Mouse (Mus musculus) cerebellum, adult 2 months (tissue): ENCODE results near the gene Hist1h1d. TPM values are rescaled to one million over a fixed set of nuclear protein-coding genes. Genes with fewer than 3 reads are reported as not detected.
A peak's percentile ranks its signal among the peaks of the same experiment; 100 is the strongest.
"Not testable (repeated sequence)": the region's sequence is repeated elsewhere in the genome, so short reads cannot be mapped to it uniquely, and the experiment has no call there.

Experiments
- DNase-seq, 2 experiments: peaks; one replicate each; pipeline ENCODE4 v3.0.0; 2021
- H3K27ac ChIP-seq: fragments of 200-500 bp; 2 replicates; pipeline ENCODE4 v1.5.1; 2012; ENCODE audit warnings: low read length, control low read depth, inconsistent platforms; ENCODE audit not compliant: insufficient read depth
- H3K27me3 ChIP-seq: fragments of 200-500 bp; 2 replicates; pipeline ENCODE4 v1.6.1; 2012; ENCODE audit warnings: inconsistent platforms, mild to moderate bottlenecking, low read length, moderate library complexity; ENCODE audit not compliant: control insufficient read depth, insufficient read depth
- H3K4me1 ChIP-seq: fragments of 200-500 bp; 2 replicates; pipeline ENCODE4 v1.6.1; 2011; ENCODE audit warnings: low read length; ENCODE audit not compliant: control insufficient read depth, insufficient read depth
- H3K4me3 ChIP-seq: fragments of 200-500 bp; replicated peaks from 2 replicates; pipeline ENCODE3; 2011; ENCODE audit warnings: mild to moderate bottlenecking, low read depth, low read length, control low read depth; ENCODE audit not compliant: insufficient read depth
- CTCF ChIP-seq: fragments of 200-500 bp; IDR thresholded peaks from 2 replicates; pipeline ENCODE4 v1.5.1; 2011; ENCODE audit warnings: low read depth, mild to moderate bottlenecking, control low read depth, low read length, moderate library complexity, borderline replicate concordance; ENCODE audit not compliant: insufficient read depth
- POLR2A ChIP-seq: fragments of 200-500 bp; IDR thresholded peaks from 2 replicates; pipeline ENCODE4 v1.6.1; 2011; ENCODE audit warnings: low read length, control low read depth, borderline replicate concordance; ENCODE audit not compliant: insufficient read depth
- WGBS: fragments of 180-500 bp; shearing (Covaris S2); methylation state at CpG from one replicate; pipeline ENCODE4 v1.1.7; 2018; 5-methylcytosine and 5-hydroxymethylcytosine counted together
- polyA plus RNA-seq: library from polyadenylated mRNA; depleted of rRNA; stranded (reverse); fragments of >200 nt; gene quantifications from 2 replicates; pipeline ENCODE4 v1.2.3, GENCODE M21; 2012

The Hist1h1d gene
- polyA plus RNA-seq, 1 experiment = 0.05 TPM

DNA sequence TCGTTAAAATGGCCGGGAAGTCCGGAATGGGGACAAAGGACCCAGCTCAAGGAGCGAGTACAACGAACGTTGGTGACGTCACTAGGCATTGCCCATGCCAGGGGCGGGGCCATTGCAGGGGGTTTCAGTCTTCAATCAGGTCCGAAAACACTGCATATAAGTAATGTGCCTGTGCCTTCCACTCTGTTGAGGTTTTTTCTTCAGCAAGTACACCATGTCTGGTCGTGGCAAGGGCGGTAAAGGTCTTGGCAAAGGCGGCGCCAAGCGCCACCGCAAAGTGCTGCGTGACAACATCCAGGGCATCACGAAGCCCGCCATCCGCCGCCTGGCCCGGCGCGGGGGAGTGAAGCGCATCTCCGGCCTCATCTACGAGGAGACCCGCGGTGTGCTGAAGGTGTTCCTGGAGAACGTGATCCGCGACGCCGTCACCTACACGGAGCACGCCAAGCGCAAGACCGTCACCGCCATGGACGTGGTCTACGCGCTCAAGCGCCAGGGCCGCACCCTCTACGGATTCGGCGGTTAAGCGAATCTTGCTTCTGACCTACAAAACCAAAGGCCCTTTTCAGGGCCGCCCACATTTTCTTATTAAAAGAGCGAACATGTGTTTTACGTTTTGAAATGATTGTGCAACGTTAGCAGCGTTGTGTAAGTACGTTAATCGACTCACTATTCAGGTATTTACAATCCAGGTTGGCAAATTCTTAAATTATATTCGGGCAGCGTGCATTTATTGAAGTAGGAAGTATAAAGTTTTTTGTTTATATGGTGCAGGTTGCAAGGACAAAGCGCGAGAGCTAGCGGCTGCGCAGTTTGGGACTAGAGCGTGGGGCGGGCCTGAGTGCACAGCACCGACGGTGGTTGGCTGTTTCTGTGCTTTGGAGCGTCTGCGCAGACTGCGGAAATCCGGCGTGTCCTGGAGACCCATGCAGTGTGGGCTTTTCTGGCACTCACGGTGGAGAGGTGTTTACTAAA, 21.9 kb upstream of the Hist1h1d start, which contains the start of gene Hist1h4h:
Gene Hist1h4h, plus strand, starts transcription at position 150 of the 975 bp plus-strand sequence.
- H3K27me3 ChIP-seq = no peaks in the 10 kb centered on the region
- TF ChIP-seq POLR2A = peak; percentile 98
- TF ChIP-seq CTCF = no peak
- H3K4me3 ChIP-seq = peak within 1 kb of the TSS; percentile 64
- H3K27ac ChIP-seq = peak within 1 kb of the TSS; percentile 94
- H3K4me1 ChIP-seq = peaks cover 4% of the 10 kb centered on the region; the same call in 1 of the 2 replicates
- under 1% methylated on average over 63 of the region's 70 CpGs for WGBS
- DNase-seq = peak; percentile 98 to 99

DNA sequence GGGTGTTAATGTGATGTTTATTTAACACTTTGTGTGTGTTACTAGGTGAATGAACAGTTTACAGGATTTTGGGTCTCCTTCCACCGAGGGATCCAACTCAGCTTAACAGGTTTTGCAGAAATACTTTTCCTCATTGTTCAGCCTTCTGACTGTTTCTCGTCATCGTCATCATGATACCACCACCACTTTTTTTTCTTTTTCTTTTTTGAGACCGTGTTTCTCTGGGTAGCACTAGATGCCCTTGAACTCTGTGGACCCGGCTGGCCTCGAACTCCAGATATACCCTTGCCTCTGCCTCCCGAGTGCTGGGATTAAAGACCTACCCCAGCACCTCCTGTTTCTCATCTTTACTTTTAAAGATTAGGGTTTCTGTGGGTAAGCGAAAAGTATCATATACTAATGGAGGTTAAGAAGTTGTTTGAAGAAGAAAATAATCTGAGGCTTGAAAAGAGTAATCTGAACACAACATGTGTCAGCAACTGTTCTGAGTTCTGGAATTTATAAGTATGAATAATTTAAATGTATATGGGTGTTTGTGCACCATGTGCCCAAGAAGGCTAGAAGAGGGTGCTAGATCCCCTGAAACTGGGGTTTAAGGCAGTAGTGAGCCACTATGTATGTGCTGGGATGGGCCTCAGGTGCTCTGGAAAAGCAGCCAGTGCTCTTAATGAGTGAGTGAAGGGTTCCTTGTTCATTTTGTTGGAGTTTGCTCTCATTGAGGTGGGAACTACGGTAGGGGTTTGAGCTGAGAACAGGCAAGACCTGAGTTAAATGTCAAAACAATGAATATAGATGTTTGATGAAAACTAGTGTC, 20.6 kb upstream of the Hist1h1d start:
- TF ChIP-seq CTCF (no peak), POLR2A (no peak)
- Histone ChIP-seq H3K4me1 (peaks cover 4% of the 10 kb centered on the region; the same call in 1 of the 2 replicates), H3K27me3 (no peaks in the 10 kb centered on the region), H3K4me3 (no peak overlapping the region), H3K27ac (no peak overlapping the region)
- DNase-seq = no peak
- WGBS = 15% methylated on average over 9 of the region's 9 CpGs

DNA sequence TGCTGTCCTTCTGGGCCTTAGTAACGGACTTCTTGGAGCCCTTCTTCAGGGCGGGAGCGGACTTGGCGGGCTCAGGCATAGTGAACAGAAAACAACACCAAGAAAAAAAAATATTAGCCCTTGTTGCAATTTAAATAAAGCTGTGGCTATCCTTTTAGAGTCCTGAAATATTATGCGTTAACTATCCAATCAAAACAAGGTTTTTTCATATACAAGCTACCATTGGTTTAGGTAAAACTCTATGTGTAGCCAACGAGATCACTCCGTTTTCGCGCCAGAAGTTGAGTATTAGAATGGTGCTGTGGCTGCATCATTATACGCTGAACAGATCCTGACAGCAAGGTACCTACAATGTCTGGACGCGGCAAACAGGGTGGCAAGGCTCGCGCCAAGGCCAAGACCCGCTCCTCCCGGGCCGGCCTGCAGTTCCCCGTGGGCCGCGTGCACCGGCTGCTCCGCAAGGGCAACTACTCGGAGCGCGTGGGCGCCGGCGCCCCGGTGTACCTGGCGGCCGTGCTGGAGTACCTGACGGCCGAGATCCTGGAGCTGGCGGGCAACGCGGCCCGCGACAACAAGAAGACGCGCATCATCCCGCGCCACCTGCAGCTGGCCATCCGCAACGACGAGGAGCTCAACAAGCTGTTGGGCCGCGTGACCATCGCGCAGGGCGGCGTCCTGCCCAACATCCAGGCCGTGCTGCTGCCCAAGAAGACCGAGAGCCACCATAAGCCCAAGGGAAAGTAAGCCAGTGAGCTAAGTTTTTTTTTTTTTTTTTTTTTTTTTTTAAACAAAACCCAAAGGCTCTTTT, 19.3 kb upstream of the Hist1h1d start, which contains the start of gene Hist1h2af:
Gene Hist1h2af, plus strand, starts transcription at position 347 of the 808 bp plus-strand sequence.
- not testable (repeated sequence) for H3K4me1 ChIP-seq, H3K27me3 ChIP-seq, H3K27ac ChIP-seq
- DNase-seq = peak; percentile 64 to 83
- peak within 1 kb of the TSS; percentile 70 for H3K4me3 ChIP-seq
- under 1% methylated on average over 22 of the region's 53 CpGs for WGBS

DNA sequence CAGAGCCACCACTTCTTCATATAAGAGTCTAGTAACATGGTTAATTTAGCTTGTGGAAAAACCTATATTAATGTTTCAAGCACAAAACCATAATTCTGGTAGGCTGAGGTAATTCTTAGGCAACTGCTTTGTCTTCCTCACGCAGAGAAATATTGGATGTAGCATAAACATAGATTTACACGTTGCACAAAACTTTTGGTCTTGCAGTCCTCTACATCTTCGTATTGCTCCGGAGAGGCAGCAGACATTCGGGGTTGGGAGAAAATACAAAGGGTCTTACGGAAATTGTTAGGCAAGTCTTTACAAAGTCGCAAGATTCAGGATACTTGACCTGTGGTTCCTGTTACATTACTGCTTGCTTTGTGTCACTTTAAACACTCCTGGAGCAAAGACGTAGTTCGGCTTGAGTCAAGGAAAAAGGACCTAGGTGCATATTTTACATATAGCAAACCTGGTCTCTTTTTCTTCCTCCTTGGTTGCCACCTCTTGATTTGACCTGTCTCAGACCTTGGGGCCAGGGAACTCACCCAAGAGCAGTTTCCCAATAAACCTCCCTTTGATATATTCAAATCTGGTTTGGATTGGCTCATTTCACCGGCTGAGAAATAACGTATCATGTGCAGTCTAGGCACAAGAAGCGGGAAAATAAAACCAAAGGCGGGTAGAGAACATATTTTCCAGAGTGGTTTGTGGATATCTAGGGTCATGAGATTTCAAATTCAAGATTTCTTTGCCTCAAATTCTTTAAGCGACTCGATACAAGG, 18.5 kb upstream of the Hist1h1d start:
- H3K4me3 ChIP-seq = peak overlapping the region; percentile 31
- TF ChIP-seq CTCF (no peak), POLR2A (no peak)
- H3K27me3 ChIP-seq = no peaks in the 10 kb centered on the region
- under 1% methylated on average over 15 of the region's 15 CpGs for WGBS
- peaks cover 4% of the 10 kb centered on the region; the same call in 1 of the 2 replicates for H3K4me1 ChIP-seq
- no peak overlapping the region for H3K27ac ChIP-seq
- no peak for DNase-seq

DNA sequence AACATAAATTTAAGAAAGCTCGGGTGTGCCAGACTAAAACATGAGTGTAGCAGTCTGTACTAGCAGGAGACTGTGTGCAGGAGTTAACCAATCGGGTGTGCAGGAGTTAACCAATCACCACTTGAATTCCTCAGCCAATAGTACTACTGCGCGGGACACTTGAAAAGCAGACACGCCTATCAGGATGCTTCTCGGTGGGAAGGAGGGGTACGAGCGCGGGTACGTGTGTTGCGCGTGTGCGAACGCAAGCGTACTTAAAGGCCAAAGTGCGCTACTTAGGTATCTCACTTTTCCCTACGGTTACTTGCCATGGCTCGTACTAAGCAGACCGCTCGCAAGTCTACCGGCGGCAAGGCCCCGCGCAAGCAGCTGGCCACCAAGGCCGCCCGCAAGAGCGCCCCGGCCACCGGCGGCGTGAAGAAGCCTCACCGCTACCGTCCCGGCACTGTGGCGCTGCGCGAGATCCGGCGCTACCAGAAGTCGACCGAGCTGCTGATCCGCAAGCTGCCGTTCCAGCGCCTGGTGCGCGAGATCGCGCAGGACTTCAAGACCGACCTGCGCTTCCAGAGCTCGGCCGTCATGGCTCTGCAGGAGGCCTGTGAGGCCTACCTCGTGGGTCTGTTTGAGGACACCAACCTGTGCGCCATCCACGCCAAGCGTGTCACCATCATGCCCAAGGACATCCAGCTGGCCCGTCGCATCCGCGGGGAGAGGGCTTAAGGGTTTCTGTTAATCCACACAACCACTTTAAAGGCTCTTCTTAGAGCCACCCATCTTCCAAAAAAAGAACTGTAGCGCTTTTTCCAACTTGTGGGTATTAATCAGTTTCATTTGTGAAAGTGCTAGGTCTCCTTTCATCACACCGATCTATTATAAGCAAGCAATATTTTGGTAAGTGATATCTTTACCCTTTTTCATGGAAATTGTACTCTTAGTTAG, 17.7 kb upstream of the Hist1h1d start, which contains the start of gene Hist1h3g:
Gene Hist1h3g, plus strand, starts transcription at position 286 of the 939 bp plus-strand sequence.
- H3K27ac ChIP-seq, H3K27me3 ChIP-seq, H3K4me1 ChIP-seq: not testable (repeated sequence)
- DNase-seq = peak; percentile 81 to 87
- peak within 1 kb of the TSS; percentile 31 for H3K4me3 ChIP-seq
- WGBS = under 1% methylated on average over 55 of the region's 62 CpGs

DNA sequence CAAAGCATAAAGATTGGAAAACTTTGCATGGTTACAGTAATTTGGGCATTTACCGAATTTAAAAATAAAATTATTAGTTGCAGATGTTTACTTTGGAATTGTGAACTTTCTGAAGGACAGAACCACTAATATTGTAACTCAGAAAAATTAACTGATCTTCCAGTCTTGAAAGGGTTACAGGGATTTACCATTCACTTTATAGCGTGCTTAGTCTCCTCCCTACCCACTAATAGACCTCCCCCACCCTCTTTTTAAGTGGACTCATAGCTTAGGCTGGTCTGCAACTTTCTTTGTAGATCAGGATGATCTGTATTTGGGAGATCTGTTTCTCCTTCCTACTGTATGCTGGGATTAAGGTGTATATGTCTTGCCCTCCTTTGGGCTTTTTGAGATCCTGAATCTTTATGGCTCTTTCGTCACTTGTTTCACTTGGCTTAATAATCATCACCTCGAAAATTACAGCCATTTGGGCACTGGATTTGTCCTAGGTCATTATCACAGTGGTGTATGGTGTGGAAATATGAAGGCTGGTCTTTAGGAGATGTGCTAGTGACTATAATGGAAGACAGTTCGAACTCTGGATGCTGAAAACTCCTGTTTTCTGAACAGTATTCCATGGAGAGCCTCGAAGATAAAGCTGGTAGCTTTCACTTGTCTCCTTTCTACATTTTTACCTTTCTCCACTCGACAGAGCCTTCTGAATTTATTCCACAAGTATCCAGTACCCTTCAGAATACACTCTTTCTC, 16.8 kb upstream of the Hist1h1d start:
- WGBS = 10% methylated on average over 7 of the region's 7 CpGs

More for the DNA sequence above, 16.8 kb upstream of the Hist1h1d start:
- H3K27ac ChIP-seq = no peak overlapping the region
- peaks cover 4% of the 10 kb centered on the region; the same call in 1 of the 2 replicates for H3K4me1 ChIP-seq
- H3K4me3 ChIP-seq = no peak overlapping the region
- no peak for DNase-seq
- H3K27me3 ChIP-seq = no peaks in the 10 kb centered on the region
- no peak for TF ChIP-seq POLR2A
